In the genomic region with DNA sequence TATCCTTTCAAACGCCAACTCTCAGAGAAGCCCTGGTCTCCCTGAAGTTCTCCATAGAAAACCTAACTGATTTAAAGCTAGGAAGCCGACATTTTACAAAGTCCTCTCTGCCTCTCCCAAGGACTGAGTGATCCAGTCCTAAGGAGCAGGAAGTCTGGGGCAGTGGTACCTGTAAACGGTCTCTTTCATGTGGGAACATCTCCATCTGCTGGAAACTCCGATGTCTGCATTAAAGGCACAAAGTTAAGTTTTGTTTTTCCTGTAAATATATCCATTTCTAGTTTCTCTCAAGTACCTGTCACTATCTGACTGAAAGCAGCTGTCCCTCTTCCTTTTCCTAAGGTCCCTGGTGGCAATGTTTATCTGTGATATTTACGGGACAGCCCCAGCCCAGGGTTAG, we compare ENCODE assay signal across 8 mouse cellular contexts.
A peak's percentile ranks its signal among the peaks of the same experiment; 100 is the strongest.
DNase-seq lines count a peak whose midpoint lies in the region; ATAC-seq lines count a peak whose summit lies in the region.

No protein-coding gene starts in this region.

- peaks cover 40% of the 10 kb centered on the region for H3K4me1 ChIP-seq in forebrain, embryonic 10.5 days
- H3K4me1 ChIP-seq in forebrain, embryonic 15.5 days, result peaks cover 13% of the 10 kb centered on the region
- H3K4me1 ChIP-seq in neural tube, embryonic 15.5 days, result peaks cover 13% of the 10 kb centered on the region

- no peak overlapping the region for H3K4me3 ChIP-seq in forebrain, embryonic 10.5 days
- no peak overlapping the region for H3K4me3 ChIP-seq in forebrain, embryonic 15.5 days
- H3K4me3 ChIP-seq in neural tube, embryonic 15.5 days (replicated peaks), result no peak overlapping the region

- H3K9me3 ChIP-seq in forebrain, embryonic 10.5 days, result no peaks in the 10 kb centered on the region
- no peaks in the 10 kb centered on the region for H3K9me3 ChIP-seq in forebrain, embryonic 15.5 days
- H3K9me3 ChIP-seq in neural tube, embryonic 15.5 days (replicated peaks), result no peaks in the 10 kb centered on the region

- no peak for DNase-seq in forebrain, embryonic 10.5 days (ENCODE audit: extremely low spot score, low spot score)
- peak; percentile 22 for DNase-seq in lung, postnatal 10 days
- DNase-seq in lung, postnatal 25 days (ENCODE audit: low spot score), result no peak
- DNase-seq in kidney, adult 18-20 months, result peak; percentile 18
- DNase-seq in layer of hippocampus, adult 8-10 months (ENCODE audit: low spot score in 2 of 2), result no peak

- H3K27ac ChIP-seq in forebrain, embryonic 10.5 days, result peak overlapping the region; percentile 49
- H3K27ac ChIP-seq in forebrain, embryonic 15.5 days (replicated peaks), result no peak overlapping the region
- H3K27ac ChIP-seq in neural tube, embryonic 15.5 days (replicated peaks), result peak overlapping the region; percentile 41

- H3K4me2 ChIP-seq in forebrain, embryonic 15.5 days (replicated peaks), result no peak overlapping the region
- no peak overlapping the region for H3K4me2 ChIP-seq in neural tube, embryonic 15.5 days

- no peaks in the 10 kb centered on the region for H3K36me3 ChIP-seq in forebrain, embryonic 10.5 days (replicated peaks)
- no peaks in the 10 kb centered on the region for H3K36me3 ChIP-seq in forebrain, embryonic 15.5 days
- no peaks in the 10 kb centered on the region for H3K36me3 ChIP-seq in neural tube, embryonic 15.5 days

- peaks cover 88% of the 10 kb centered on the region for H3K27me3 ChIP-seq in forebrain, embryonic 10.5 days (ENCODE audit: poor library complexity, severe bottlenecking)
- no peaks in the 10 kb centered on the region for H3K27me3 ChIP-seq in forebrain, embryonic 15.5 days
- H3K27me3 ChIP-seq in neural tube, embryonic 15.5 days (replicated peaks), result 0 out of 2 replicates have a peak, but pooled peaks cover 2% of the 10 kb centered on the region

- H3K9ac ChIP-seq in forebrain, embryonic 15.5 days (replicated peaks), result no peak overlapping the region
- H3K9ac ChIP-seq in neural tube, embryonic 15.5 days (replicated peaks), result no peak overlapping the region

- ATAC-seq in forebrain, embryonic 15.5 days (replicated peaks), result no peak
- ATAC-seq in neural tube, embryonic 15.5 days (ENCODE audit: low FRiP score), result no peak
- no peak for ATAC-seq in erythroblast, adult 5-6 weeks (replicated peaks; ENCODE audit: low FRiP score, poor library complexity, severe bottlenecking)

- WGBS in forebrain, embryonic 10.5 days, result 28% methylated on average over 5 of the region's 5 CpGs
- 26% methylated on average over 5 of the region's 5 CpGs for WGBS in forebrain, embryonic 15.5 days
- 19% methylated on average over 5 of the region's 5 CpGs for WGBS in neural tube, embryonic 15.5 days

Comparison
In these comparisons a context has a peak if more than half of its experiments do, and no peak if none do; other contexts are left out.
1. DNase-seq: peak in lung, postnatal 10 days (single experiment) and kidney, adult 18-20 months (single experiment); none in forebrain, embryonic 10.5 days (single experiment), lung, postnatal 25 days (single experiment) and layer of hippocampus, adult 8-10 months (0 of 2).